Mouse (Mus musculus): ENCODE measurements around the gene Tenm4.

GRCm38 (mm10) chr7:96808059-96808646 is 637.1 kb downstream of the Tenm4 start:
- TF ChIP-seq CTCF (IDR thresholded peaks at IDR 0.05; ENCODE audit: borderline replicate concordance, insufficient read depth, low read depth, low read length), result no peak
- no peak for TF ChIP-seq POLR2A (IDR thresholded peaks at IDR 0.05; ENCODE audit: borderline replicate concordance, insufficient read depth, low read length)
